Mouse (Mus musculus): ENCODE measurements around the gene Rasl11a.
"Not testable (repeated sequence)": the region's sequence is repeated elsewhere in the genome, so short reads cannot be mapped to it uniquely, and the experiment has no call there.

Rasl11a gene

DNA sequence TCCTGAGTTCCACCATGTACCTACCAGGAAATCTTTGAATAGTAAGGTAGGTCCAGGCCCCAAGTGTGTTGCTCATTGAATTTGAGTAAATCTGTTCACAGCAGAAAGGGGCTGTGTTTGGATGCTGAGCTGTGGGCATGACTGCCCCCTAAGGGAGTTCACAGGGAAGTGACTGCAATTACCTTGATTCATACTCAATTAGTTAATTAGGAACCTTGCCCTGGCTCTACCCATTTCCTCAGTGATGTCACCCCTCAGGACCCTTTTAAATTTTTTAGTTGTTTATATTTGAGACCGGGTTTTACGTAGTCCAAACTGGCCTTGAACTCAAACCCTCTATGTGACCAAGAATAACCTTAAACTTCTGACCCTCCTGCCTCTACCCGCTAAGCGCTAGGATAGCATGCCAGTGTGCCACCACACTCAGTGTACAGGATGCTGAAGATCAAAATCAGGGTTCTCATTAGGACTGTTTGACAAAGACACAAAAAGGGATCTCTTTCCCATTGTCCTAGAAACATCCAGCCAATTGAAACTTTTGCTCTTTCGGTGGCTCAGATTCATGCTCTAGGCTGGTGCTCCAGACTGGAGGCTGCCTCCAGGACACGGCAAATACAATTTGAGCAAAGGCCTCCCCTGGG is 450 bp upstream of the Rasl11a start:
- DNase-seq = no peak

DNA sequence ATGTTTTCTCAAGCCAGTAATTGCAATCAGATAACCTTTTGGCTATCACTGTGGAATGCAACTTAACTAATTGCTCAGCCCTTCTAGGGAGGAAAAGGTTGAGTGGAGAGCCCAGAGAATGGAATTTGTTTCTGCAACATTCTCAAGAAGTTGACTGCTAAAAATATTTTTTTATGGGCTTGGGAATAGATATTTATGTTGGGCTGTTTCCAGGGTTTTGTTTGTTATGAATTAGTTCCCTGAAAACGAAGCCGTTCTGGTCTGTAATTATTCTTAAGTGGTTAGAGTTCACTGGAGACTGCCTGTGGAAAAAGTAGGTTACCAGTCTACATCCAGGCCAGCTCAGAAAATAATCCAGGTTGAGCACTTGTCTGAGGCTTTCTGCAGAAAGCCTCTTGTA is 1.6 kb downstream of the Rasl11a start:
- no peak for DNase-seq

DNA sequence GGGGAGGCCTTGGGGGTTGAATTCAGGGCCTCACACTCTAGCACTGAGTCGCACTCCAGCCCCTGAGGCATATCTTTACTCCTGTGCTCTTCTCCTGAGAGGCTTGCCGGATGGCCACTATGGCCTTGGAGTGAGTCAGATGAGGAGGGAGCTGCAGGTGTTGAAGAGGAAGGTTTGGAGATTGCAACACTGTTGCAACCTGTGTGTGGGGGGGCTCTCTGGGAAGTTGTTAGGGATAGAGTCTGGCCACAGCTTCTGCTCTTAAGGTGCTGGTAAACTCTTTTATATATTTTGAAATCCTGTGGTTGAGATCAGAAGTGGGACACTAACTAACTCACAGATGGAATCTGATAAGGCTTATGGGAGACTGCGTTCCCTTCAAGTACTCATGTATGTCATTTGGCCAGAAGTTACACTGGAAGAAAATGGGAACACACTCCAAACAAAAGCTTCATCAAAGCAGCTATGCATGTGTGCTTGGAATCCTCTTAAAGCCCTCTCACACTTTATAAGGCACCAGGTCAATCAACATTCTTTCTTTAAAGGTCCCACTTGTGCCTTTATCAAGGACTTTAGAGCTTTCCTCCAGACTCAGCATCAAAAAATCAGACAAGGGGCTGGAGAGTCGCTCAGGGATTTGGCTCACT is 4.2 kb downstream of the Rasl11a start:
- DNase-seq = peak in 1 of 2 experiments; percentile 71

DNA sequence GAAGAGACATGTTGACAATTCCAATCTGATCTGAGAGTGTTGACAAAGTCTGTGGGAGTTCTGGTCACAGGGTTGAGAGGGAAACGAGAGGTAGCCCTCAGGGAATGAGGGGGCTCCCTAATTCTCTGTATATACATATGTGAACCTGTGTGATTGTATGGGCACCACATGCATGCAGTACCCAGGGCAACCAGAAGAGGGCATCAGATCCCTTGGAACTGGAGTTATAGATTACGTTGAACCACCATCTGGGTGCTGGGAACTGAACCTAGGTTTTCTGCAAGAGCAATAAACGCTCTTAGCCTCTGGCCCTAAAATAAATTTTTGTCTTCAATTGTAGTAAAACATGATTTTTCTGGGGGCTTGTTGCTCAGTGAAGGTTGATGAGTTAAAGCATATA is 11.2 kb downstream of the Rasl11a start:
- no peak for DNase-seq

DNA sequence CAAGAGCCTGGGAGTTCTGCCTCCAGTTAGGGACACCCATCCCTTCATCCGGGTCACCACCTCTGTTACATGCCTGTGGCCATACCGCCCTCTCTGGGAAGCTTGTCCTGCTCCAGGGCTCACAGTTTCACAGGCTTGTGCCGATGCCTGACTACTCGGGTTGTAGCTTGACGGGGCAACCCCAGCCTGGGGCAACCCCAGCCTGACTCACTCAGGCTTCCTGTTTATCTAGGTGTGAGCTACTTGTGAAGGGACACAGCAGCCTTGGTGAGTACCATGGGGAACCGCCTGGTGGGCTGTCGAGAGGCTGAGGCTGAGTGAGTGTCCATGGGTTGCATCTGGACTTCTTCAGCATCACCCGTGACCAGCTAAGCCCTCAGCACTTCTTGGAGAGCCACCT is 12.7 kb downstream of the Rasl11a start:
- no peak for DNase-seq

DNA sequence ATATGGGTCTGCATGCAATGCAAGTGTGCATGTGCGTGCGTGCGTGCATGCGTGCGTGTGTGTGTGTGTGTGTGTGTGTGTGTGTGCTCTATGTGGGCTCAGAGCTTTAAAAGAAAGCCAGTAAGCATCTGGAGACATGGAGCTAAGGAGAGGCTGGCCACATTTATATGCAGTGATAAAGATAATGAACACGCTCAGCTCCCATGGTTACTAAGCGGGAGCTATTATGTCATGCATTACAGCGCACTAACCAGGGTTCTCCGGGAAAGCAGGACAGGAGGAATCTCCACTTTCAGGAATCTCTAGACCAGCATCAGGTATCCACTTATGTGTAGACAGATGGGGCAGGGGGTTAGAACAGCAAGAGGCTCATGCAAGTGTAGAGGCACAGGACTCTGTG is 13.9 kb downstream of the Rasl11a start:
- no peak for DNase-seq

DNA sequence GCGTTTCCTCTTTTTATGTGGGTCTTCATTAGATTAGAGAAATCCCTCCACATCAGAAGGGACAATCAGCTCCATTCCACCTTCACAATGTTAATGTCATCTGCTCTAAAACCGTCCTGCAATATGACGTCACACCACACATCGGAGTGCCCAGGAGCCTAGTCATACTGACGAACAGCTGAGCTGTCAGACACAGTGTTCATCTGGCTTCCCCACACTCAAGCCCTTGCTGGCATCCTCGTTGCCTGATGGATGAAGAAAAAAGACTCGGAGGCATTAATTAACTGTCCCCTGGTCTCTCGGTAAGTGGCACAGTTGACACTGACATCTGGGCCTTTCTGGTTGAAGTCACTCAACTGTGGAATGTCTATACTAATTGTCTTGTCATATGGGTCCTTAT is 14.4 kb downstream of the Rasl11a start:
- DNase-seq = no peak

DNA sequence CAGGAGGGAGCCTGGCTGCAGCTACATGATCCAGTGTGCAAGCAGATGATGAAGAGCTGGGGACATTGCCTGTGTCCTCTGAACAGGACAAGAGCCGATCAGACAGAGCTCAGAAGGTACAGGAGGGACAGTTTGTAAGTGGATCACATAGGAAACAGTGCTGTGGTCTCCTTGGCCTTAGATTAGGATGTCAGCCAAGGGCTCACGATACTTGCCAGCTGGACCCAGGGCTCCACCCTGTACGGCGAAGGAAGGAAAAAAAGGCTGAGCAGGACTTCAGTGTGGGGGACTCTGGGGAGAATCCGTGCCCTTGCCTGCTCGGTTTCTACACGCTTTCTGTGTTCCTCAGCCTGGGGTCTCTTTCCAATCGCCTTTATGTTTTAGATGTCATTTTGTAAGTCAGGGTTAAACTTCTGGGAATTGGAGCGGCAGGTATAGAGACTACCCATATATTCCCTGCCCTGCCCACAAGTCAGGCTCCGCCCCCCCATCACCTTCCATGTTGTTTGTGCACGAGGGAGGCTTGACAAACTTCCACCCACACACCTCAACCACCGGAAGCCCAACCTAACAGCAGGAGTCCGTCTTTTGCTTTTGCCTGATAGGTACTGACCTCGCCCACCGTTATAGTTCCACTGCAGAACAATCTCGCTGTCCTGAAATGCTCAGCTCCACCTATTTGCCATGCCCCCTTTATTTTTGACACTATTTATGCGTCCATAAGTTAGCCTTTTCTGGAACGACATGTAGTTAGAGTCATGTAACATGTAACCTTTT is 15.5 kb downstream of the Rasl11a start:
- no peak for DNase-seq

DNA sequence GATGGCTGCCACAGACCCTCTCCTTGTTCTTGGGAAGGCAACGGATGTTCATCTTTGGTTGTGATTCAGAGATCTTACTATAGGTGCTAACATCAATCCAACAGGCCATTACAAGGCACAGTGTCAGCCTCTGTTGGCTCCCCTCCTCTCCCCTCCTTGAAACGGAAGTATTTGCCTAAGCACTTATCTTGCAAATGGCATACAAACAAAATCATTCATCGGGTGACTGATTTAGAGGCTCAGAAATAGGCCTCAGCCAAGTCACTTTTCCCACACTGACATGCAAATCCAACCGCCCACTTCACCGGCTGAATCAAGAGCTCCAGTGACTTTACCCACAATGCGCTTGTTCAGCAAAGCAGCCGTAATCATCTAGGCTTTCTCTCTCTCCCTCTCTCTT is 16.7 kb downstream of the Rasl11a start:
- peak in 1 of 2 experiments; percentile 52 for DNase-seq

DNA sequence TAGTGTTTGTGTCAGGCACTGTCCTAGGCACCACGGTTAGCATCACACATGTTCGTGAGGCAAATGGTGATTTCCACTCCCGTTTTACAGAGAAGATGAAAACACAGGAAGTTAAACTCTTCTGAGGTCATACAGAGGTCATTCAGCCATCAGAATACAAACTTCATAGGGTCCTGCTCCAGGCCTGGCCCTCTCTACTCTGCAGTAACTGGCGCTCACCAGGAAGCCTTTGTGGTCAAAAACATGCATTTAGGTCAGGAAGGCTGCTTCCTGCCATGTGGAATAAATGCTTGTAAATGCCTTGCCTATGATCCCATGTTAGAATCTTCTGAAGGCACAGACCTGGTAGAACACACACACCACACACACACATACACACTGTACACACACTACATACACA is 20.6 kb downstream of the Rasl11a start:
- DNase-seq = no peak

DNA sequence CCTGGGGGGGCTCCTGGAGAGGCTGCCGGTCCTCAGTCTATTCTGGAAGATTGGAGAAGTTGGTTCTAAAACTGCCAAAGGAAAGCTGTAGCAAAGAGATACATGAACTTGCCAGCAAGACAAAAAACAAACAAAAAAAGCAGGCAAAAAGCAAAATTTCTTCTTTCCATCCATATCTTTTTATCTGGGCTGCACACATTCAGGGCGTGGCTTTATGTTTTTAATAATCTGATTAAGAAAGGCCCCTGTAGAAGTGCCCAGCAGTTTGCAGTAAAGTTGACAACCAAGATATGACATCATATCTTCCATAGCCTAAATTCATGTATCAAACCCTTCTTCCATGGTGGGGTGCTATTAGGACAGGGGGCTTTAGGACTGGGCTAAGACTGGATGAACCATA is 21.4 kb downstream of the Rasl11a start:
- no peak for DNase-seq

DNA sequence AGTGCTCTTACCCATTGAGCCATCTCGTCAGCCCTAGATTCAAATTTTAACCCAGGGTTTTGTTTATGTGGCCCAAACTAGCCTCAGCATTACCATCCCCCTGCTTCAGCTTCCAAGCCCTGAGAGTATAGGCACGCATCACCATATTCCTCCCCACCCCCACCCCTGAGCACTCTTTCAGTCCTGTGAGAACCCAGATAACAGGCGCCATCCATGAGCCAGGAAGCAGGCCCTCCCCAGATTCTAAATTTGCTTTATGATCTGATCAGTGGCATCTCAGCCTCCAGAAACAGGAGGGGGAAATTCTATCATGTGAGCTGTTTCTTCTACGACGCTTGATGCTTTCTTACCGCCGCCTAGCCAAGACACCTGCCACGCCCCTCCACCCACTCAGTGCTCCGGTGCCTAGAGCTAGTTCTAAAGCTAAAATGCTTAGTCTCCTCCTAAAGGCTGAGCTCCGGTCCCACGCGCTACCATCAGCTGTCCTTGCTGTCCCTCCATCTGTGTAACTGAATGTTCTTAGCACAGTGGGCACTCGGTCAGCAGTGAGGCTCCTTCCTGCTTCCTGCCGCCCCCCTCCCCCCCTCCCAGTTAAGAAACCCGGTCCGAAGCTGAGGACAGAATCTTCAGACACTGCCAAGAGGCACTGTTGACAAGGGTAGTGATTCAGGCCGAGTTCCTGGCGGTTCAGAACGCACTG is 22.5 kb downstream of the Rasl11a start:
- peak; percentile 63 to 67 for DNase-seq

DNA sequence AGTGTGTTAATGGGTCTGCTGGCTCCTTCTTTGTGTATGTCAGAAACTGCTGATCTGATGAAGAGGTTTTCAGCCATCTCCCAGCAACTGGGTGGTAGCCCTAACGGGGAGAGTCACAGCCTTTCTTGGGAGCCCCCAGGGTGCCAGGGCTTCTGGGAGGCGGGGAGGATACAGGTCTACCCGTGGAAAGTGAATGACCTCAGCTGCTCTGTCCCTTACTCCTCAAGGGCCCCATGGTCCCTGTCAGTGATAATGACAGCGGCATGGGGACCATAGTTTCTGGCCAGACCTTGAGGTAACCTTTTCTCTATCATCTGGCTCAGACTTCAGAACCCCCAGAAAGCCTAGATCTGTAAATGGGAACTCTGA is 23.1 kb downstream of the Rasl11a start:
- DNase-seq = no peak

DNA sequence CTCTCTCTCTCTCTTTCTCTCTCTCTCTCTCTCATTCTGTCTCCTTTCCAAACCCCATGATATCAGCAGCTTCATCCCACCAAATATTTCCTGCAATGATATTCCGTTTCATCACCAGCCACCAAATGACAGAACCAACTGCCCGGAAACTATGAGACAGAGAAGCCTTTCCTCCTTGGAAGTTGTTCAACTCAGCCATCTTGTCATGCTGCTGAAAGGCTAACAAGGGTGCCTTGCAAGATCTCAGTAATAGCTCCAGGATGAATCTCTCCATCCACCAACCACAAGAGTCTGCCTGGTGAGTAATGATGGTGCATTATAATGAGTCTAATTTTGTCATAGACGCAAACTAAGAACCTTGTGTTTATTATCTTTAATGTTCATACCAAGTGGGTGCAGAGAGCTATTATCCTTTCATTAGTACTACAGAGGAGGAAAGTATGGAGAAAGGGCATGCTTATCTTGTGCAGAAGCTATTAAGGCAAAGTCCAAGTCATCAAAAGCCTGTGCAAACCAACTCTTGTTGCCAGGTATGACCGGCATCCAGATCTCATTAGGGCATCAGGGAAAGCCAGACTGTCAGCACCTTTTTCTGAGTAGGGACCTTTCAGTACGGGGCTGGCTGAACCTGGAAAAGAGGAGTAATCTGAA is 28.2 kb downstream of the Rasl11a start:
- DNase-seq = no peak

DNA sequence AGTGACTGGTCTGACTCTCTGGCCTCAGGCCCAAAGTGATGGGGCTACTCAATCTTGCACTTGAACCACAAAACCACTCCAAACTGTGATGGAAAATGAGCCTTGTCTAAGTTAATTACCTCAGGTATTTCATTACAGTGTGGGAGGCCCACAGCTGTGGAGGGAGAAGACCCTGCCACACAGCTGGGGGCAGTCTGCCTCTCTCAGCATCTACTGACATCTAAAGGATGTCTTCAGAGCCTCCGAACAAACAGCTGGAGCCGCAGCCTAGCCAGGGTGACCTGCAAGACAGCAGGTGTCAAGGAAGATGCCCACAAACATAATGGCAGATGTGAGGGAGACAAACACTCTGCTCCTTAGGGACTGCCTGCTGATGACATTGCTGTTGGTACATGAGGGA is 31.2 kb downstream of the Rasl11a start:
- DNase-seq = no peak

DNA sequence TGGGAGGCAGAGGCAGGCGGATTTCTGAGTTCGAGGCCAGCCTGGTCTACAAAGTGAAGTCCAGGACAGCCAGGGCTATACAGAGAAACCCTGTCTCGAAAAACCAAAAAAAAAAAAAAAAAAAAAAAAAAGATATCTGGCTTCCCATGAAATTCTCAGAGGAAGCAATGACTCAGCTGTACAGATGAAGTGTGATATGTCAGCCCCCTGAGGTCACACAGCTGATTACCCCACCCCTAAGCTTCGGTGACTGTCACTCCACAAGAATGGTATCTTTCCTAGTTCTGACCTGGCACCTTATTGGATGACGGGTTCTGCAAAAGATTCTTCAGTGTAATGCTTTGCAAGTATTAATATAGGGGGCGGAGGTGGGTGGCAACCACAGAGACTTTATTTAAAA is 33.0 kb downstream of the Rasl11a start:
- not testable (repeated sequence) for DNase-seq

DNA sequence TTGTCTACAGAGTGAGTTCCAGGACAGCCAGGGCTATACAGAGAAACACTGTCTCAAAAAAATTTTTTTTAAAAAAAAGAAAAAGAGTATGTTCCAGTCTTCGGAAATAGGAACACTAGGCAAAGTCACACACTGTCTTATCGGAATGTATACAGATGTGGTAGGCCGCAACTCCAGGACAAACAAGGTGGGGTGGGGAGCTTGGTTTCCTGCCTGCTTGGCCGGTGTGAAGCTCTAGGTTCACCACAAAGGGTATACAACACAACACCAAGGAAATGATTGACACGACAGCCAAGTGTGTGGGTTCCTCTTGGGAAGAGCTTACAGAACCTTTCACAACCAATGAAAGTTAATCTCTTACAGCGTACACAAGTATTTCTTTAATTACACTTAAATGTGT is 37.4 kb downstream of the Rasl11a start:
- DNase-seq = no peak

DNA sequence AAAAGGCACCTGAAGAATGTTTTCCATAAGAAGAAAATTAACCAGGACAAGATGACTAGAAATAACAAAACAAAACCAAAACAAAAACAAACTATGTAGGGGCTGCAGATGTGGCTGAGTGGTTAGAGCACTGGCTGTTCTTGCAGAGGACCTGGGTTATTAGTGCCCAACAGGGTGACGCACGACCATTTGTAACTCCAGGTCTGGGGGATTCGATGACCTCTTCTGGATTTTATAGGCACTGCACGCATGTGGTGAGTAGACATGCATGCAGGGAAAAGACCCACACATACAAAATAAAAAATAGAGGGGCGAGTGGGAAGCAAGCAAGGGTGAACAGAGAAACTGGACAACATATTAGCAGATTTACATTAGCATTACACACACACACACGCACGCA is 38.2 kb downstream of the Rasl11a start:
- no peak for DNase-seq

DNA sequence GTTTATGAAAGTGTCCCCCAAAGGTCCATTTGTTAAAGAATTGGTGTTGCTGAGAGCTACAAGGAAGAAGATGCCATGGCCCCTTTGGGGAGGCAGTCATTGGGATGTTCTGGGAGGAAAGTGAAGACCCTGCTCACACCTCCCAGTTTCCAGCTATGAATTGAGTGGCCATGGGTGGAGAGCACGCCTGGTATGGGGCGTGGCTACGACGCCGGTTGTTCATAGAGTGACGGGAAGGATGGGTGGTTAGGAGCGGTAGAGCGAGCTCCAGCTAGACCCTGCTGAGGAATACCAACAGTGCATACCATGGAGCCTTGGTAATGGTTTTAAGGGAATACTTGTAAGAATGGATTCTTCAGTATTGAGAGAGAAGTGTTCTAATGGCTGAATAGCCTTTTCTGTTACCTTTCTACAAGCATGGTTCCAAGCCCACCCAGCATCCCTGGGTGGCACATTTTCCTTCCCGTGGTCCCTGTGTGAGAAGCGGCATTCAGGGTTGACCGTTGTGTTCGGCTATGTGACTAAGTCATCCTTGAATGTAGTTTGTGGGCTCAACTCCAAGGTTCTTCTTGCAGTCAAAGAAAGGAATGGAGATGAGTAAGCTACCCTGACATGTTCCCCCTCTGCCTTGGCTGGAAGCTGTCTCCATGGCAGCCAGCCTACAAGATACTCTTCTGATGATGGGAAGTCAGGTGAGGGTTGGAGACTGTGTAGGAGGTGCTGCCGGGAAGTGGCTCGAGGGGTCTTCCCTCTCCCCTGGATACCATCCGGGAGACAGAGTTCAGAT is 38.8 kb downstream of the Rasl11a start:
- no peak for DNase-seq

DNA sequence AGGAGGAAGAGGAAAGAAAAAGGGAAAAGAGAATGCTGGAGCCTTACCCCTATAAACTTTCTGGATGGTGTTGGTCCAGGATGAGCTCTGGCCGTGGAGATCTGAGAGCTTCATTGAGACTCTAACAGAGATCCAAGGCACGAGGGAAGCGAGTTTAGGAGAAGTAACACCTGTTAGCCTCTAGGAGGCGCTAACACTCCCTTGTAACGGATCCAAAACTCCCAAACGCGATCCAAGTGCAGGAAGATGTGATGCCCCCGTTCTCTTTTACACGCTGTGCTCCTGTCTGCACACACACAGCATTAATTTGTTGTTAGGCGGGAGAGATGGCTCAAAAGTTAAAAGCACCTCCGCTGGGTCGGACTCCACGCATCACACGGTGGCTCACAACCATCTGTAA is 46.3 kb downstream of the Rasl11a start:
- peak in 1 of 2 experiments; percentile 45 for DNase-seq

DNA sequence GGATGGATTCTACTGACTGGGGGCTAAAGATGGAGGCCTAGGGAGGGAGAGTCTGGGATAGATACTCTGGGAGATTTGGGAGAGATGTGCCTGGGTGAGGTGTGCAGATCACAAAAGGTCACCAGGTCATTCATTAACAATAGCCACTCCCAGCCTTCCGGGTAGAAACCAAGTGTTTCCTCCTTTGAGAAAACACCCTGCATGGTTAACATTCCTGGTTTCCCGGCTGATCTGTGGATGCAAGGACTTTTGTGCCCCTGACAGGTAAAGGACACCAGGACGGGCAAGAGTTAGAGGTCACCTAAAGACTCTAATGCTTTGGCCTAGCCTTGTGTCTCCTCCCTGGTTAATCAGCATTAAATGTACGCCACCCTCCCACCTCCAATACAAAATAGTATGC is 48.0 kb downstream of the Rasl11a start:
- no peak for DNase-seq

DNA sequence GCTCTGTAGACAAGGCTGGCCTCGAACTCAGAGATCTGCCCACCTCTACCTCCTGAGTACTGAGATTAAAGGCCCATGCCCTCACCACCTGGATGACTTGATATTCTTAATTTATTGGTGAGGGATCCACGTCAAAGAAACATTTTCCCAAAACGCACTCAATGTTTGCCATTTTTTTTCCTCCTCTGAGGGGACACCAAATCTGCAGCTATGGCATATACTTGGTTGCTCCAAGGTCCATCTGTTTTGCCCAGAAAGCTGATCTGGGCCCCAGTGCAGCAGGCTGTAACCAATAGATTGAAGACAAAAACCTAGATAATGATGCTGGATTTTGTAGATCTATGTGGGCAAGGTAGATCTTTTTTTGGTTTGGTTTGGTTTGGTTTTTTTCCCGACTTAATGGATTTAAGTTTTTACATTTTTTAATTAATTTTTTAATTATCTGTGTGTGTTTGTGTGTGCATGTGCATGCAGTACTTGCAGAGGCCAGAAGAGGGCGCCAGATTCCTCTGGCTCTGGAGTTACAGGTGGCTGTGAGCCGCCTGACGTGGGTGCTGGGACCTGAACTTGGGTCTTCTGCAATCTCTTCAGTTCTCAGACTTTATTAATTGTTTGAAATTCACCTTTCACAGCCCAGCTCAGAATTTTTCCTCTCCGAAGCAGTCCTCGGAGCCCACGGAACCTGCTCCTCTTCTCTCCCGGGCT is 48.8 kb downstream of the Rasl11a start:
- no peak for DNase-seq
